Comparison of ENCODE assay signal across 8 mouse cellular contexts in the genomic region with DNA sequence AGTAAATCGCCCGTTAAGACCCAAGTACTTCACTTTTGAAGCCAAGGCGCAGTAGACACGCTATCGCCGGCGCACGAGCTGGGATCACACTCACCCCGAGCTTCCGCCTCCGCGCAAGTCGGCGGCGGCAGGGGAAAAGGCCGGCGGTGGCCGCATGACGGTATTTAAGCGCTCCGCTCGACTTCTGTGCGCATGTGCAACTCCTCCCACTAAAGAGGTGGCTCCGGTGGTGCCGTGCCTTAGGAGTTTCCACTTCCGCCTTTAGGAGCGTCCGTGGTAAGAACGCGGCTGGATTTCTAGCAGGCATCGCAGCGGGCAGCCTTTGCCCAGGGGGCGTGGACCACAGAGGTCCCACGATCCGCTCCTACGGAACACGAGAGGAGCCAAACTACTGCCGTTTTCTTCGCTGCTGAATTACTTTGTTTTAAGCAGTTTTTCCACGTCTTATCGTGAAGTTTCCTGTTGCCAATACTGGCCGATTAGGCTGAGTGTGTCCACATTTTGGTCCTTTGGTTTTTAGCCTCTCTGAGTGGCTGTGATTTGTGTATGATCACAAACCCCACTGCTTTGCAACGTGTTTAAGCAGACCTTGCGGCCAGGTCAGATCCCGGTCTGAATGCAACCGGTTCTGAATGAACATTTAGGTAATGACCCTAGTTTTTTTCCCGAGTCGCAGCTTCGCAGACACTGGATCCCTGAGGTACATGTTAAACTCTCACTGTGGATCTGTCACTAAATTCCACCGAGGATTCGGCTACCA. TPM values are rescaled to one million over a fixed set of nuclear protein-coding genes. Genes with fewer than 3 reads are reported as not detected.
A peak's percentile ranks its signal among the peaks of the same experiment; 100 is the strongest.
DNase-seq lines count a peak whose midpoint lies in the region; ATAC-seq and TF ChIP-seq lines count a peak whose summit lies in the region.

A gene (minus strand): TSS at position 214 of the 760 bp plus-strand sequence.

- peak; percentile 100 for DNase-seq in MN1 (ENCODE audit: low spot score)
- DNase-seq in cerebellum, adult 9-10 months: peak; percentile 99
- peak; percentile 98 for DNase-seq in hindbrain, embryonic 10.5 days (ENCODE audit: low spot score)
- peak; percentile 99 for DNase-seq in layer of hippocampus, adult 9-11 months
- peak; percentile 98 for DNase-seq in lung, postnatal 0 days (ENCODE audit: low spot score)
- DNase-seq in ovary, postnatal 14 days (ENCODE audit: low spot score): peak; percentile 99
- peak; percentile 99 for DNase-seq in thymus, postnatal 14 days

- TF ChIP-seq CTCF in lung, postnatal 0 days (IDR thresholded peaks at IDR 0.05): no peak; the same call in 1 of the 2 replicates

- H3K4me2 ChIP-seq in lung, postnatal 0 days (replicated peaks; ENCODE audit: low read depth, low read length): peak within 1 kb of the TSS; percentile 75

- no peaks in the 10 kb centered on the region for H3K27me3 ChIP-seq in hindbrain, embryonic 10.5 days (ENCODE audit: insufficient read depth, poor library complexity, severe bottlenecking)
- no peaks in the 10 kb centered on the region for H3K27me3 ChIP-seq in lung, postnatal 0 days (replicated peaks; ENCODE audit: insufficient read depth, low read length)

- peak within 1 kb of the TSS; percentile 83 for H3K9ac ChIP-seq in lung, postnatal 0 days (replicated peaks; ENCODE audit: low read depth)

- WGBS in hindbrain, embryonic 10.5 days: under 1% methylated on average over 51 of the region's 51 CpGs
- under 1% methylated on average over 48 of the region's 51 CpGs for WGBS in lung, postnatal 0 days

- TF ChIP-seq EP300 in lung, postnatal 0 days (IDR thresholded peaks at IDR 0.05): peak; percentile 83

- H3K9me3 ChIP-seq in hindbrain, embryonic 10.5 days: no peaks in the 10 kb centered on the region
- no peaks in the 10 kb centered on the region for H3K9me3 ChIP-seq in lung, postnatal 0 days (ENCODE audit: low read length)

- peaks cover 39% of the 10 kb centered on the region for H3K36me3 ChIP-seq in hindbrain, embryonic 10.5 days
- no peaks in the 10 kb centered on the region; the same call in 1 of the 2 replicates for H3K36me3 ChIP-seq in lung, postnatal 0 days (ENCODE audit: insufficient read depth, low read length)

- peak within 1 kb of the TSS; percentile 92 for H3K4me3 ChIP-seq in hindbrain, embryonic 10.5 days
- peak within 1 kb of the TSS; percentile 71 for H3K4me3 ChIP-seq in lung, postnatal 0 days (ENCODE audit: low read depth, low read length)

- peaks cover 25% of the 10 kb centered on the region for H3K4me1 ChIP-seq in hindbrain, embryonic 10.5 days (replicated peaks)
- peaks cover 7% of the 10 kb centered on the region; the same call in 1 of the 2 replicates for H3K4me1 ChIP-seq in lung, postnatal 0 days (ENCODE audit: insufficient read depth, low read depth, low read length)

- peak within 1 kb of the TSS; percentile 93 for H3K27ac ChIP-seq in hindbrain, embryonic 10.5 days
- H3K27ac ChIP-seq in lung, postnatal 0 days (ENCODE audit: low read length): peak within 1 kb of the TSS; percentile 84

- ATAC-seq in frontal cortex, adult (ENCODE audit: low TSS enrichment): peak; percentile 98
- ATAC-seq in lung, postnatal 0 days: peak; percentile 99

RNA-seq across cellular contexts. Expression of the gene that starts here (rescaled TPM):
- 124 and 145 TPM in 2 replicates for polyA plus RNA-seq in hindbrain, embryonic 10.5 days (2016; fragmentation: Nextera tagmentation; extraction: Ambion mirVana)
- polyA plus RNA-seq in lung, postnatal 0 days (2015; fragmentation: Nextera tagmentation; extraction: Ambion mirVana): 142 and 152 TPM in 2 replicates

Comparison
In these comparisons a context has a peak if more than half of its experiments do, and no peak if none do; other contexts are left out.
1. Peak in every context shown above with its lines: DNase-seq, ATAC-seq, H3K4me3 ChIP-seq and H3K27ac ChIP-seq.